Mouse (Mus musculus): ENCODE measurements at regions not wholly inside any gene's neighbourhood (a gene's known extent, or its start where the extent isn't known, plus 50 kb on each side); places are given as distances from the start of the nearest gene placed in this dataset.

- TF ChIP-seq POLR2A (IDR thresholded peaks at IDR 0.05; ENCODE audit: borderline replicate concordance, insufficient read depth, low read length) = no peak
- no peak for TF ChIP-seq CTCF (IDR thresholded peaks at IDR 0.05; ENCODE audit: borderline replicate concordance, insufficient read depth, low read depth, low read length)
Observed at GRCm38 (mm10) chr3:158886301-158886711, 324.3 kb upstream of the Lrrc7 start.
